Mouse (Mus musculus) frontal cortex, postnatal 14 days (tissue): ENCODE measurements around the gene Art2b.
"Not testable (repeated sequence)": the region's sequence is repeated elsewhere in the genome, so short reads cannot be mapped to it uniquely, and the experiment has no call there.

Experiments
- DNase-seq, 2 experiments: peaks; one replicate each; pipeline ENCODE4 v3.0.0; 2022; ENCODE audit warnings: low spot score in 2 of 2

Art2b gene

GRCm38 (mm10) chr7:101585408-101585807, at the start of gene Art2b:
TSS of gene Art2b (minus strand) at chr7:101585600.
- no peak for DNase-seq

GRCm38 (mm10) chr7:101634513-101634912, 49.1 kb upstream of the Art2b start:
- no peak for DNase-seq

- no peak for DNase-seq
Observed at GRCm38 (mm10) chr7:101633629-101634177, 48.3 kb upstream of the Art2b start.

- no peak for DNase-seq
Observed at GRCm38 (mm10) chr7:101628481-101628880, 43.1 kb upstream of the Art2b start.

GRCm38 (mm10) chr7:101627166-101627565, 41.8 kb upstream of the Art2b start:
- DNase-seq, result not testable (repeated sequence)

- no peak for DNase-seq
Observed at GRCm38 (mm10) chr7:101624283-101624682, 38.9 kb upstream of the Art2b start.

GRCm38 (mm10) chr7:101621861-101622260, 36.5 kb upstream of the Art2b start:
- DNase-seq, result not testable (repeated sequence)

- DNase-seq, result peak in 1 of 2 experiments; percentile 60
Observed at GRCm38 (mm10) chr7:101620373-101620772, 35.0 kb upstream of the Art2b start.

- DNase-seq, result no peak
Observed at GRCm38 (mm10) chr7:101618273-101618672, 32.9 kb upstream of the Art2b start.

GRCm38 (mm10) chr7:101617438-101618165, 32.2 kb upstream of the Art2b start:
- peak; percentile 46 to 53 for DNase-seq

- DNase-seq, result no peak
Observed at GRCm38 (mm10) chr7:101616136-101616835, 30.9 kb upstream of the Art2b start.

GRCm38 (mm10) chr7:101615406-101615805, 30.0 kb upstream of the Art2b start:
- DNase-seq, result no peak

GRCm38 (mm10) chr7:101612786-101613527, 27.6 kb upstream of the Art2b start:
- not testable (repeated sequence) for DNase-seq

GRCm38 (mm10) chr7:101607845-101608244, 22.4 kb upstream of the Art2b start:
- DNase-seq, result no peak

- DNase-seq, result no peak
Observed at GRCm38 (mm10) chr7:101600406-101600805, 15.0 kb upstream of the Art2b start.

GRCm38 (mm10) chr7:101598482-101598881, 13.1 kb upstream of the Art2b start:
- no peak for DNase-seq

GRCm38 (mm10) chr7:101594969-101595368, 9.6 kb upstream of the Art2b start:
- no peak for DNase-seq

- not testable (repeated sequence) for DNase-seq
Observed at GRCm38 (mm10) chr7:101584271-101584670, 1.1 kb downstream of the Art2b start.

- no peak for DNase-seq
Observed at GRCm38 (mm10) chr7:101582012-101582411, 3.4 kb downstream of the Art2b start.

GRCm38 (mm10) chr7:101580863-101581262, 4.5 kb downstream of the Art2b start:
- DNase-seq, result not testable (repeated sequence)

GRCm38 (mm10) chr7:101574413-101574812, 11.0 kb downstream of the Art2b start:
- no peak for DNase-seq

GRCm38 (mm10) chr7:101573636-101574035, 11.8 kb downstream of the Art2b start:
- not testable (repeated sequence) for DNase-seq
